Mouse (Mus musculus) embryo, embryonic 11 days (tissue): ENCODE results near the gene Kcnj3.

ENCODE experiments used
- DNase-seq: peaks from one replicate; pipeline ENCODE4 v3.0.0-alpha.2; 2015

The Kcnj3 gene

DNA sequence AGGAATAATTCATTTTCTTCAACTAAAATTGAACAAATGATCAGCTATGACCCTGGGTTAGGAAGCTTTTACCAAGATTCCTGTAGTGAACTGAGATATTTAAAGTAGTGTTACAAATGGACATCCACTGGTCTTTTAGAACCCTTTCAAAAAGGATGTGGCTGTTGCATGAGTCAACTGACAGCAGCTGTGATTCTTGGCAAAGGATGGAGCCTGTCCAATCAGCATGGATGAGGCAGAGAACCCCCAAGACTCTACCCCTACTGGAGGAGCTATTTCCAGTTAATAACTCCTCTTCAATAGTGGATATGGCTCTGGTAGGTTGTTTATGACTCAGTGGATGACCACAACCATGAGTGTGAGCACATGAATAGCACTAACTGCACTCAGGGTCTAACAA, 81.5 kb downstream of the Kcnj3 start:
- no peak for DNase-seq

DNA sequence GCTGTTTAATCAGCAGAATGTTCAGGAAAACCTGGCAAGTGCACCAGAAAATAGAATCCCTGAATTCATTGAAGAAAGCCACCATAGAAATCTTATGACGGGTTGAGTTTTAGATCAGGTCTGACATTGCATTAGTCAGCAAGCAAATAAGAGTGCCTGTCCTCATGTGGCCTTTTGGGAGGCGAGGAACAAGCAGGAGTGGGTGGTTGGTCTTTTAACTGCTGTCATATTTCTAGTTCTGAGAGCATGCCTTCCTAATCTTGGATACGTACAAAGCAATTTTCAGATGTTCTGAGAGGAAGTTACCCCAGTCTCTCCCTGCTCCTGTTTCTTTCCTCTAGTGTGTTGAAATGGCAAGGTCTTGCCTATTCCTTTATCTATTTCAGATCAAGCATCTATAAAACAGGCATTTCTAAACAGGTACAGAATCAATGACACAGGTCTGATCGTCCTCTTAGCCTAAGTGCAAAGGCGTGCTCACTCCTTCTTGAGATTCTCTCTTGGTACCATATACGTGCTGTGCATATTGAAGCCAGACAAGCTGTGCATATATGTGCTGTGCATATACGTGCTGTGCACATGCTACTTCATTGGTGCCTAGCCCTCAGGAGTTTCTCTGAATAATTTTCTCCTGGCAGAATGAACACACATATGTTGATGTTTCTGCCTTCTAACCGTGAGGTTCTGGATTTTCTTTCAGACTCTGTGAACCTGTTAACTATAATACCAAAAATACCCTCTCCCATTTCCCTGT, 97.1 kb downstream of the Kcnj3 start:
- DNase-seq: no peak

DNA sequence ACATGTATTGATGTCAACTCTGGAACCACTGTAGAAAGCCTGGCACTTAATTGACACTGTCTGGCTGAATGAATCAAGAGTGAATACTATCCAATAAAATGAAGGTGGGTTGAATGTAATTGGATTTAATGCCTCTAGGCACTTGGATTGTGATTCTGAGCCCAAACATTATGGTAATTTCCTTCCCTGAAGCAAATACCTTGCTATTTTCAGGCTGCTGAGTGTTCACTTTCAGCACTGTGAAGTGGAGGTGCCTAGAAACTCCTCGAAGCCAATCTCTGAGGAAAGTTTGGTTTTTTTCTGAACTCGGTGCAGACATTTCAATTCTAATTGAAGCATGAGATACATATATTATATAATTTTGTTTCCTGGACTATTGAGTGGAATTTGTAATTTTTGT, 99.2 kb downstream of the Kcnj3 start:
- no peak for DNase-seq

DNA sequence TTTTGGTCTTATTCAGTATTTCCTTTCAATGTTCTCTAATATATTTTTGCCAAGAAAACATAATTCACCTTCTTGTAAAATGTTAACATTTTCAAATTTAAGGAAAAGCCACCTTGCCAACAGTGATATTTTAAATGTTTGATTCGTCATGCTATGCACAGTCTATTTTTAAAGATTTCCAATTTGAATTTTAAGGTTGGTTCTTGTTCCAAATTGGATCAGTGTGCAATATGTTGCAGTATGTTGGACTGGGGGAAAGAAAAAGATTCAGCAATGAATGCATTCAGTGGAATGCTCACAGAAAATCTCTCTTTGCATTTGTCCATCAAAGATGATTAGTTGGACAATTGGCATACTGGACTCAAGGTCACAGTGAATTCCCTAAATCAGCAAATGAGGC, 99.7 kb downstream of the Kcnj3 start:
- DNase-seq: no peak

DNA sequence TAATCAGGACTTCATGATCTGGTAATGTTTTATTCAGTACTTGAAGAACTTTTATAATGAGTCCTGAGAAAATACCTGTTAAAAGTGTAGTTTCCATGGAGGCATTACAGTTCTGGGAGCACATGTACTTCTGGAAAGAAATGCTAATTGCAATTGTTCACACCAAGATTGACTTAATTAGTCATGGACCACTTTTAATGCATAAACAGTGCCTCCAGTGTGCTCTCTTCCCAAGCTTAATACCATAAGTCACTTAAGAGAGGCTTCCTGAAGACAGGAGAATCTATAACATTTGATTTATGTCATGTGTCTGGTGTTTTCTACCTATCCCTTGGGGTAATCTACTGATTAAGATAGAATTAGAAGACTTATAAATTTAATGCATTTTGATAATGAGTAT, 111.8 kb downstream of the Kcnj3 start:
- DNase-seq: no peak

DNA sequence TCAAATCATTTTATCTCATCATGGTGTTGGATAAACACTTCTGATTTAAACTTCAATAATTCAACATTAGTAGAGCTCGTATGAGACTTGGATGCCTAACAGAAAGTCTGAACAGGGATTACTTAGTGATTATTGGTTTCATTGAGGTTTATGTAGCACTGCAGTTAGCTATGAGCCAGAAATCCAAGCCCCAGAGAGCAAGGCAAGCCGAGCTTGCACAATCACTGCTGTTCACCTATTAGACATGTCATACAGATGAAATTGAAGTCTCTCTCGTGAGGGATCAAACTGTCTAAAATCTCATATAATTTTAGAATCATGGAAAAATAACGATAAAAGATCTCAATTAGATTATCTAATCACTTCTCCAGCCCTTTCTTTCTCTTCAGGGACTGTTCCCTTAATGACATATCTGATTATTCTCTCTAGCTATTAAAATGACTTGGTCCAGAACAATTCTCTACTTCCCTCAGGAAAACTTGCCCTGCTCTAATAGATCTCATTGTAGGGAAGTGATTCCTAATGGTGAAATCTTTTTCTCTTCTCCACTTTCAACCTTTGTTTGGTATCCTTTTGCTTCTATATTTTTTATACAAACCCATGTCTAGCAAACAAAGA, 122.7 kb downstream of the Kcnj3 start:
- DNase-seq: no peak

DNA sequence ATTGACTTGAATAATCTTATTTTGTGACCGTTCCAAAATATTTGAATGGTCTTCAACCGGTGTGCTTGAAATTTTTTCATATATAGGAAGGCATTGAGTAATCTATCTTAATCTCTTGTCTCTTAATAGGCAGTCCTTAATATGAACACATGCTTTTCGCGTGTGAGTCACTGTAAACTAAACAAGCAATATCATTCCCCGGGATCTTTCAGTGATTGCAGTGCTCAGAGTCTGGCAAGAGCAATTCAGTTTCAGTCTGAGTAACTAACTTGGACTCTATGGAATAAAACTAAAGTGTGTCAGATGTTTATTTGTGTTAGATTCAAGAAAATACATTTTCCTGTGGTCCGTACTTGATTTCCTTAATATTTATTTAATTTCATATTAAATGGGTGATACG, 133.5 kb downstream of the Kcnj3 start:
- DNase-seq: no peak

DNA sequence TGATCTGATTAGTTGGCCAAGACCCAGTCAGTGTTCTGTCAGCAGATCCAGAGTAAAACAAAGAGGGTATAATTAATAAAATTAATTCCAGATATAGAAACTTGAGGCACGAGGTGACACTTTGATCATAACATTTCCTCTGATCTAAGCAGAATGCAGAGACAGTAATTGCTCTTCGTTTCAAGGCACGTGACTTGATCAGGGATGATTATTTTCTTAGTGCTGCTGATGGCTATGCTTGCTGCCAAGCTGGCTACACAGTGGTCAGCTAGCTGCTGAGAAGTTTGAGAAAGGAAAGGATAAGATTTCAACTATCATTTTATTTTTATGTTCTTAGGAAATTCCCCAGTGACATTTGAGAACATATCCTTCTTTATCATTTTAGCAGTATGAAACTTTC, 135.7 kb downstream of the Kcnj3 start:
- no peak for DNase-seq

DNA sequence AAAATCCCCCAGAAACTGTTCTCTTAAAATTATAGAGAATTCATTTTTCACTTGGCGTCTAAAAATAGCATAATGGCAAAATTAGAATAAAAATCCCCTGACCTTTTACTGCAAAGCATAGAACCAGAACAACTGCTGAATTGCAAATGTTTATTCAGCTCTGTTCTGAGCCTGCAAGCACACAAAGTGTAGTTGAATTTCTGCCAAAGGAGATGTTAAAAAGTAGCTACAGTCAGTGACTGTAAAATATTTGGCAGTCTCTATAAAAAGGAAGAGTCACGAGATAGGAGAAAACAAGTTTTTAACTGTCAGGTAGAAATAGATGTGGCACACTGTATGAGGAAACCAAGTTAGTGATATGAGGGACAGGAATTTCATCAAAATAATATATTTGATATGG, 144.5 kb downstream of the Kcnj3 start:
- no peak for DNase-seq

DNA sequence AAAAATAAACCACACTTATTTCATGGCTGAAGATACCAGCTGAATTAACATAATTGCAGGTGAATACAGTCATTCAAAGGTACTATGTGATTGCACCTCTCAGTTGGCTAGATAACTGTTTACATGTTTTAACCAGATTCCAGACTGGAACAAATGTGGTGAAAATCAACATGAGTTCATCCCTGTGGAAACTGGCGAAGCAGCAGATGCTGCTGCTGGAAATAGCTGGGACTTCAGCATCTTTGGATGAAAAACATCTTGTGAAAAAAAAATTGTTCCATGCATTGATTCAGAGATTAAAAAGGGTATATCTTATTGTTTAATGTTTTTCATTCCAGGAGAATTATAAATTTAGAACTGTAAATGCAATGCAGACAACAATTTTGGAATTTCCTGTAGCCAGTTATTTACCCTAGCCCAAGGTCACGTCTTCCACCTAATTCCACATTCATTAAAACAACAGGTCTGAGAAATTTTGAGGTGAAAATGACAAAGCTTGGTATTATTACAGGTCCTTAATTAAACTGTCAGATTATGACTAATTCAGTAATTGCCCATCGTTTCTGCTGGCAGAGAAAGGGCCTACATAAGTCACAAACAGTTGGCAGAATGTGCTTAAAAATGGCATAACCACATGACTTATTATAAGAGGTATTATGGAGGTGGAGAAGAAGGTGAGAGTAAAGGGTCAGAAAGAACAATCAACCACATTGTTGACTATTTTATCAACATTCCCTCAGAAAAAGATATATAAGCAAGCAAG, 155.6 kb downstream of the Kcnj3 start:
- DNase-seq: no peak
